ENCODE assay signal across 9 mouse cellular contexts in the genomic region with DNA sequence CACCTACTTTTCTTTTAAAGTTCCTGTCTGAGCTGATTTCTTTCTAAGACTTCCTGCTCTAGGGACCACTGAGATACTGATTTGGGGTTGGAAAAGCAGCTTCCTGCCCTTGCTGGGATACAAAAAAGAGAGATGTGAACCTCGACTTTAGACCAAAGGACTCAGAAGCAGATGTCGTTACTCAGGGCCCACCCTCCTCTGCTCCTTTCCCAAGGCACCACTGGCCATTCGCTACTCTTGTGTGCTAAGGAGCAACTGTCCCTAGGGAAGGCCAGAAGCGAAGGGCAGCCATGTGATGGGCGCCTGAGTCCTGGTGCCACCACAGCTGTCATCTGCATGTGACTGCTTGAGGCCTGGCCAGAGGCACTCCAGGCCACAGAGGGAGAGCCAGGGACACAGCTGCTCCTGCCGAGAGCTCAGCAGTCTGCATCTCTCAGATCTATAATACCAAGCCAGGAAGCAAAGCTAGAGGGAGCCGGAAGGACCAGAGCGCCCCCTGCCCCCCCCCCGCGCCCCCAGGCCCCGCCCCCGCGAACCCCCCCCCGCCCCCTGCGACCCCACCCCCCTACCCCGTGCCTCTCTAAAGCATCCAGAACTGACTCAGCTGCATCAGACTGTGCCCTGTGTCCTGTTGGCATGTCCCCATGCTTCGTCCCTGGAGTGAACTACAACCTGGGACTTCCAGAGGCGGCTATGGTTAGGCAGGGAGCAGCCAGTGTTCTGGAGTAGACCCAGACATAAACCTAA. TPM values are rescaled to one million over a fixed set of nuclear protein-coding genes. Genes with fewer than 3 reads are reported as not detected.
A peak's percentile ranks its signal among the peaks of the same experiment; 100 is the strongest.
DNase-seq lines count a peak whose midpoint lies in the region; ATAC-seq and TF ChIP-seq lines count a peak whose summit lies in the region.
"Had no signal": no experiment of that assay in that cellular context is flagged by ENCODE, and none has a peak within 500 bp of the region (broad histone marks: within the 10 kb centered on the region; RNA-seq: fewer than 3 reads in every experiment).

No protein-coding gene starts in this region.

- H3K9me3 ChIP-seq in intestine, embryonic 16.5 days (ENCODE audit: control insufficient read depth, low read length): no peaks in the 10 kb centered on the region
- H3K9me3 ChIP-seq: liver, embryonic 15.5 days had no signal

- H3K36me3 ChIP-seq in intestine, embryonic 16.5 days (ENCODE audit: control insufficient read depth, insufficient read depth, low read length): no peaks in the 10 kb centered on the region
- H3K36me3 ChIP-seq: liver, embryonic 15.5 days had no signal

- H3K27me3 ChIP-seq in intestine, embryonic 16.5 days (replicated peaks; ENCODE audit: control insufficient read depth, insufficient read depth, low read length): no peaks in the 10 kb centered on the region

- no peak overlapping the region for H3K4me3 ChIP-seq in layer of hippocampus, adult 2 months
- no peak overlapping the region for H3K4me3 ChIP-seq in intestine, embryonic 16.5 days (ENCODE audit: low read length)
- H3K4me3 ChIP-seq: liver, embryonic 15.5 days had no signal

- peak overlapping the region; percentile 40; the same call in 1 of the 2 replicates for H3K27ac ChIP-seq in layer of hippocampus, adult 2 months
- no peak overlapping the region for H3K27ac ChIP-seq in intestine, embryonic 16.5 days (ENCODE audit: low read length)
- H3K27ac ChIP-seq: liver, embryonic 15.5 days had no signal

- peak in 1 of 2 experiments; percentile 14 for DNase-seq in layer of hippocampus, adult 2 months (ENCODE audit: low spot score in 2 of 2)
- no peak for DNase-seq in layer of hippocampus, adult 9-10 months (ENCODE audit: low spot score)
- DNase-seq in cerebellum, postnatal 36 days: peak; percentile 12 to 17
- peak; percentile 76 to 77 for DNase-seq in heart, adult 18-20 months
- peak; percentile 76 for DNase-seq in retina, embryonic 14.5 days (ENCODE audit: low spot score)
- no peak for DNase-seq in thymus, postnatal 25 days
- DNase-seq in right cerebral cortex, postnatal 4 days: no peak

- 0 out of 2 replicates have a peak overlapping the region, but pooled peaks have one; percentile 24 for H3K9ac ChIP-seq in intestine, embryonic 16.5 days (ENCODE audit: low read depth, low read length)
- H3K9ac ChIP-seq: liver, embryonic 15.5 days had no signal

- no peak for TF ChIP-seq CTCF in layer of hippocampus, adult 2 months (conservative IDR thresholded peaks at IDR 0.05)

- peak; percentile 46; the same call in 1 of the 2 replicates for ATAC-seq in intestine, embryonic 16.5 days

- H3K4me2 ChIP-seq in intestine, embryonic 16.5 days (ENCODE audit: low read depth, low read length): no peak overlapping the region
- H3K4me2 ChIP-seq: liver, embryonic 15.5 days had no signal

- 35% methylated on average over 11 of the region's 18 CpGs for WGBS in intestine, embryonic 16.5 days

- H3K4me1 ChIP-seq in intestine, embryonic 16.5 days (ENCODE audit: control insufficient read depth, insufficient read depth, low read length): peaks cover 9% of the 10 kb centered on the region; the same call in 1 of the 2 replicates

RNA-seq across cellular contexts. Expression of a gene that starts 40.9 kb away (rescaled TPM):
- not detected for total RNA-seq in layer of hippocampus, adult 2 months (2021)
- not detected for total RNA-seq in heart, adult 18-20 months (2021)
- not detected in 2 replicates for polyA plus RNA-seq in intestine, embryonic 16.5 days (2015; fragmentation: Nextera tagmentation; extraction: Ambion mirVana)
- polyA plus RNA-seq: liver, embryonic 15.5 days had no signal

RNA-seq across cellular contexts. Expression of a gene that starts 48.8 kb away (rescaled TPM):
- 10 to 100 TPM; 64.9 to 65.6 TPM for total RNA-seq in layer of hippocampus, adult 2 months (2021)
- total RNA-seq in heart, adult 18-20 months (2021): 100 to 1,000 TPM; 327 to 375 TPM
- 56.3 and 63.9 TPM in 2 replicates for polyA plus RNA-seq in intestine, embryonic 16.5 days (2015; fragmentation: Nextera tagmentation; extraction: Ambion mirVana)

Comparison
In these comparisons a context has a peak if more than half of its experiments do, and no peak if none do; other contexts are left out.
1. DNase-seq: peak in cerebellum, postnatal 36 days (2 of 2), heart, adult 18-20 months (2 of 2) and retina, embryonic 14.5 days (single experiment); none in layer of hippocampus, adult 9-10 months (single experiment), thymus, postnatal 25 days (single experiment) and right cerebral cortex, postnatal 4 days (single experiment).
2. RNA of a gene that starts 48.8 kb away (total RNA-seq): 327 to 375 TPM in heart, adult 18-20 months; 64.9 to 65.6 TPM in layer of hippocampus, adult 2 months; every median in the first group is over 4 times any median in the second.